8 mouse cellular contexts compared by ENCODE assay signal in genomic region chr1:74392446-74392994, GRCm38 (mm10). TPM values are rescaled to one million over a fixed set of nuclear protein-coding genes. Genes with fewer than 3 reads are reported as not detected.
A peak's percentile ranks its signal among the peaks of the same experiment; 100 is the strongest.
DNase-seq lines count a peak whose midpoint lies in the region; ATAC-seq and TF ChIP-seq lines count a peak whose summit lies in the region.

No protein-coding gene starts in this region.

- peak overlapping the region; percentile 95 for H3K27ac ChIP-seq in layer of hippocampus, adult 2 months
- peak overlapping the region; percentile 96 for H3K27ac ChIP-seq in embryonic facial prominence, embryonic 11.5 days (replicated peaks; ENCODE audit: low read depth, low read length)
- peak overlapping the region; percentile 99 for H3K27ac ChIP-seq in intestine, embryonic 14.5 days (ENCODE audit: low read depth)
- peak overlapping the region; percentile 83 for H3K27ac ChIP-seq in liver, embryonic 14.5 days
- peak overlapping the region; percentile 99 for H3K27ac ChIP-seq in stomach, embryonic 15.5 days

- no peaks in the 10 kb centered on the region for H3K9me3 ChIP-seq in embryonic facial prominence, embryonic 11.5 days (replicated peaks; ENCODE audit: control insufficient read depth, low read length)
- no peaks in the 10 kb centered on the region for H3K9me3 ChIP-seq in intestine, embryonic 14.5 days (ENCODE audit: control insufficient read depth, low read length)
- H3K9me3 ChIP-seq in liver, embryonic 14.5 days (ENCODE audit: control insufficient read depth, low read length), result no peaks in the 10 kb centered on the region
- no peaks in the 10 kb centered on the region for H3K9me3 ChIP-seq in stomach, embryonic 15.5 days

- no peak for TF ChIP-seq CTCF in layer of hippocampus, adult 2 months (conservative IDR thresholded peaks at IDR 0.05)
- TF ChIP-seq CTCF in liver, embryonic 14.5 days (IDR thresholded peaks at IDR 0.05; ENCODE audit: low read depth), result 0 out of 2 replicates have a peak, but pooled peaks have one; percentile 1

- H3K9ac ChIP-seq in embryonic facial prominence, embryonic 11.5 days (replicated peaks; ENCODE audit: low read length), result peak overlapping the region; percentile 96
- H3K9ac ChIP-seq in intestine, embryonic 14.5 days (ENCODE audit: low read length), result peak overlapping the region; percentile 99
- peak overlapping the region; percentile 95 for H3K9ac ChIP-seq in liver, embryonic 14.5 days (replicated peaks)
- peak overlapping the region; percentile 89 for H3K9ac ChIP-seq in stomach, embryonic 15.5 days

- no peak for TF ChIP-seq EP300 in liver, embryonic 14.5 days (IDR thresholded peaks at IDR 0.05; ENCODE audit: low read depth)

- ATAC-seq in embryonic facial prominence, embryonic 11.5 days (replicated peaks; ENCODE audit: insufficient number of reproducible peaks, low FRiP score, low TSS enrichment, low read depth), result peak; percentile 16; the same call in 1 of the 2 replicates
- ATAC-seq in intestine, embryonic 14.5 days (replicated peaks; ENCODE audit: low FRiP score, low TSS enrichment, low read depth), result peak; percentile 22
- peak; percentile 3; the same call in 1 of the 2 replicates for ATAC-seq in liver, embryonic 14.5 days (ENCODE audit: insufficient read depth)
- ATAC-seq in stomach, embryonic 15.5 days (ENCODE audit: insufficient read depth, low FRiP score, low read depth), result peak; percentile 4; the same call in 1 of the 2 replicates

- WGBS in embryonic facial prominence, embryonic 11.5 days, result 2% methylated on average over 16 of the region's 16 CpGs
- WGBS in intestine, embryonic 14.5 days, result 1% methylated on average over 16 of the region's 16 CpGs
- 4% methylated on average over 16 of the region's 16 CpGs for WGBS in liver, embryonic 14.5 days (ENCODE audit: insufficient replicate concordance)
- WGBS in stomach, embryonic 15.5 days, result 1% methylated on average over 16 of the region's 16 CpGs

- peaks cover 8% of the 10 kb centered on the region for H3K36me3 ChIP-seq in embryonic facial prominence, embryonic 11.5 days (replicated peaks; ENCODE audit: control insufficient read depth, insufficient read depth, low read depth, low read length)
- peaks cover 22% of the 10 kb centered on the region for H3K36me3 ChIP-seq in intestine, embryonic 14.5 days (ENCODE audit: control insufficient read depth, insufficient read depth, low read length)
- peaks cover 21% of the 10 kb centered on the region for H3K36me3 ChIP-seq in liver, embryonic 14.5 days (replicated peaks; ENCODE audit: control insufficient read depth, insufficient read depth, low read depth)
- H3K36me3 ChIP-seq in stomach, embryonic 15.5 days, result peaks cover 19% of the 10 kb centered on the region

- peaks cover 2% of the 10 kb centered on the region; the same call in 1 of the 2 replicates for H3K27me3 ChIP-seq in embryonic facial prominence, embryonic 11.5 days (ENCODE audit: control insufficient read depth, insufficient read depth, low read length)
- no peaks in the 10 kb centered on the region for H3K27me3 ChIP-seq in intestine, embryonic 14.5 days (replicated peaks; ENCODE audit: control insufficient read depth, insufficient read depth, low read length)
- no peaks in the 10 kb centered on the region for H3K27me3 ChIP-seq in liver, embryonic 14.5 days (ENCODE audit: control insufficient read depth, insufficient read depth, low read length)
- no peaks in the 10 kb centered on the region for H3K27me3 ChIP-seq in stomach, embryonic 15.5 days (replicated peaks)

- peak overlapping the region; percentile 61 for H3K4me3 ChIP-seq in layer of hippocampus, adult 2 months
- peak overlapping the region; percentile 98 for H3K4me3 ChIP-seq in embryonic facial prominence, embryonic 11.5 days (ENCODE audit: low read depth, low read length)
- peak overlapping the region; percentile 85 for H3K4me3 ChIP-seq in intestine, embryonic 14.5 days (ENCODE audit: low read depth, low read length)
- H3K4me3 ChIP-seq in liver, embryonic 14.5 days (ENCODE audit: insufficient read depth in 1 of 2, low read depth in 2 of 2, low read length in 2 of 2), result peak overlapping the region; percentile 73 to 84
- H3K4me3 ChIP-seq in stomach, embryonic 15.5 days (replicated peaks), result peak overlapping the region; percentile 79

- DNase-seq in layer of hippocampus, adult 2 months (ENCODE audit: low spot score in 2 of 2), result no peak
- no peak for DNase-seq in layer of hippocampus, adult 18-20 months (ENCODE audit: low spot score in 2 of 2)
- DNase-seq in embryonic facial prominence, embryonic 11.5 days (ENCODE audit: low spot score), result no peak
- DNase-seq in intestine, embryonic 14.5 days (ENCODE audit: low spot score), result no peak
- DNase-seq in liver, embryonic 14.5 days (ENCODE audit: low read depth in 3 of 3, low spot score in 3 of 3), result no peak
- no peak for DNase-seq in spleen, postnatal 36 days (ENCODE audit: low spot score in 2 of 2)
- DNase-seq in right cerebral cortex, postnatal 36 days (ENCODE audit: low spot score in 2 of 2), result no peak

- peaks cover 3% of the 10 kb centered on the region; the same call in 1 of the 2 replicates for H3K4me1 ChIP-seq in embryonic facial prominence, embryonic 11.5 days (ENCODE audit: control insufficient read depth, insufficient read depth, low read length)
- H3K4me1 ChIP-seq in intestine, embryonic 14.5 days (replicated peaks; ENCODE audit: control insufficient read depth, insufficient read depth, low read length), result peaks cover 24% of the 10 kb centered on the region
- H3K4me1 ChIP-seq in liver, embryonic 14.5 days (replicated peaks; ENCODE audit: control insufficient read depth in 2 of 2, insufficient read depth in 2 of 2, low read length in 1 of 2), result peaks cover 23 to 34% of the 10 kb centered on the region in 2 experiments
- peaks cover 44% of the 10 kb centered on the region for H3K4me1 ChIP-seq in stomach, embryonic 15.5 days

- peak overlapping the region; percentile 97 for H3K4me2 ChIP-seq in embryonic facial prominence, embryonic 11.5 days (ENCODE audit: low read depth, low read length)
- H3K4me2 ChIP-seq in intestine, embryonic 14.5 days (ENCODE audit: low read length), result peak overlapping the region; percentile 97
- peak overlapping the region; percentile 68 for H3K4me2 ChIP-seq in liver, embryonic 14.5 days (ENCODE audit: low read depth)
- H3K4me2 ChIP-seq in stomach, embryonic 15.5 days, result peak overlapping the region; percentile 75

RNA-seq across cellular contexts. Expression of gene Ctdsp1, which starts 1.2 kb away (rescaled TPM):
- 10 to 100 TPM; 26.4 to 28.8 TPM for total RNA-seq in layer of hippocampus, adult 2 months (2021)
- total RNA-seq in layer of hippocampus, adult 18-20 months (2021), result 10 to 100 TPM; 28.9 to 29.1 TPM
- polyA plus RNA-seq in embryonic facial prominence, embryonic 11.5 days (2014; fragmentation: Nextera tagmentation; extraction: Ambion mirVana), result 60.0 and 66.2 TPM in 2 replicates
- 86.8 and 87.1 TPM in 2 replicates for polyA plus RNA-seq in intestine, embryonic 14.5 days (2014; fragmentation: Nextera tagmentation; extraction: Ambion mirVana)
- polyA plus RNA-seq in liver, embryonic 14.5 days (2012; rRNA removed), result 36.0 and 39.6 TPM in 2 replicates
- 37.6 and 40.3 TPM in 2 replicates for polyA plus RNA-seq in liver, embryonic 14.5 days (2014; fragmentation: Nextera tagmentation; extraction: Ambion mirVana)
- polyA plus RNA-seq in stomach, embryonic 15.5 days (2015; fragmentation: Nextera tagmentation; extraction: Ambion mirVana), result 82.9 and 86.2 TPM in 2 replicates

RNA-seq across cellular contexts. Expression of gene Vil1, which starts 16.7 kb away (rescaled TPM):
- total RNA-seq in layer of hippocampus, adult 2 months (2021), result under 1 TPM; 0.49 to 0.72 TPM
- under 1 TPM; 0.32 to 0.36 TPM for total RNA-seq in layer of hippocampus, adult 18-20 months (2021)
- polyA plus RNA-seq in embryonic facial prominence, embryonic 11.5 days (2014; fragmentation: Nextera tagmentation; extraction: Ambion mirVana), result 0.07 and 0.11 TPM in 2 replicates
- polyA plus RNA-seq in intestine, embryonic 14.5 days (2014; fragmentation: Nextera tagmentation; extraction: Ambion mirVana), result 58.1 and 64.7 TPM in 2 replicates
- 0.39 and 0.62 TPM in 2 replicates for polyA plus RNA-seq in liver, embryonic 14.5 days (2012; rRNA removed)
- polyA plus RNA-seq in liver, embryonic 14.5 days (2014; fragmentation: Nextera tagmentation; extraction: Ambion mirVana), result 0.40 and 0.50 TPM in 2 replicates
- polyA plus RNA-seq in stomach, embryonic 15.5 days (2015; fragmentation: Nextera tagmentation; extraction: Ambion mirVana), result 32.2 and 41.1 TPM in 2 replicates

RNA-seq across cellular contexts. Expression of gene Slc11a1, which starts 17.5 kb away (rescaled TPM):
- total RNA-seq in layer of hippocampus, adult 2 months (2021), result 1 to 10 TPM; 3.1 to 3.9 TPM
- total RNA-seq in layer of hippocampus, adult 18-20 months (2021), result 1 to 10 TPM; 3.2 to 4.5 TPM
- polyA plus RNA-seq in embryonic facial prominence, embryonic 11.5 days (2014; fragmentation: Nextera tagmentation; extraction: Ambion mirVana), result 2.4 and 4.9 TPM in 2 replicates
- polyA plus RNA-seq in intestine, embryonic 14.5 days (2014; fragmentation: Nextera tagmentation; extraction: Ambion mirVana), result 5.9 and 6.6 TPM in 2 replicates
- 9.2 and 13.7 TPM in 2 replicates for polyA plus RNA-seq in liver, embryonic 14.5 days (2012; rRNA removed)
- 8.3 and 8.7 TPM in 2 replicates for polyA plus RNA-seq in liver, embryonic 14.5 days (2014; fragmentation: Nextera tagmentation; extraction: Ambion mirVana)
- 6.1 and 6.6 TPM in 2 replicates for polyA plus RNA-seq in stomach, embryonic 15.5 days (2015; fragmentation: Nextera tagmentation; extraction: Ambion mirVana)

RNA-seq across cellular contexts. Expression of gene Catip, which starts 30.6 kb away (rescaled TPM):
- total RNA-seq in layer of hippocampus, adult 2 months (2021), result 1 to 10 TPM; 1.1 to 1.8 TPM
- total RNA-seq in layer of hippocampus, adult 18-20 months (2021), result 1 to 10 TPM; 1.0 to 1.2 TPM
- 0.22 and 0.36 TPM in 2 replicates for polyA plus RNA-seq in embryonic facial prominence, embryonic 11.5 days (2014; fragmentation: Nextera tagmentation; extraction: Ambion mirVana)
- 0.60 and 0.82 TPM in 2 replicates for polyA plus RNA-seq in intestine, embryonic 14.5 days (2014; fragmentation: Nextera tagmentation; extraction: Ambion mirVana)
- polyA plus RNA-seq in liver, embryonic 14.5 days (2012; rRNA removed), result 0.05 and 0.10 TPM in 2 replicates
- not detected in 2 replicates for polyA plus RNA-seq in liver, embryonic 14.5 days (2014; fragmentation: Nextera tagmentation; extraction: Ambion mirVana)
- polyA plus RNA-seq in stomach, embryonic 15.5 days (2015; fragmentation: Nextera tagmentation; extraction: Ambion mirVana), result 0.53 and 0.55 TPM in 2 replicates

Comparison
In these comparisons a context has a peak if more than half of its experiments do, and no peak if none do; other contexts are left out.
1. RNA of gene Vil1, which starts 16.7 kb away (polyA plus RNA-seq): 58.1 to 64.7 TPM in intestine, embryonic 14.5 days and 32.2 to 41.1 TPM in stomach, embryonic 15.5 days; 0.39 to 0.62 TPM in liver, embryonic 14.5 days and 0.07 to 0.11 TPM in embryonic facial prominence, embryonic 11.5 days; every median in the first group is over 10 times any median in the second.
2. Peak in every context shown above with its lines, with median percentiles within 50 percentile points of each other: H3K27ac ChIP-seq, H3K4me3 ChIP-seq, ATAC-seq, H3K4me2 ChIP-seq and H3K9ac ChIP-seq.